In the genomic region with DNA sequence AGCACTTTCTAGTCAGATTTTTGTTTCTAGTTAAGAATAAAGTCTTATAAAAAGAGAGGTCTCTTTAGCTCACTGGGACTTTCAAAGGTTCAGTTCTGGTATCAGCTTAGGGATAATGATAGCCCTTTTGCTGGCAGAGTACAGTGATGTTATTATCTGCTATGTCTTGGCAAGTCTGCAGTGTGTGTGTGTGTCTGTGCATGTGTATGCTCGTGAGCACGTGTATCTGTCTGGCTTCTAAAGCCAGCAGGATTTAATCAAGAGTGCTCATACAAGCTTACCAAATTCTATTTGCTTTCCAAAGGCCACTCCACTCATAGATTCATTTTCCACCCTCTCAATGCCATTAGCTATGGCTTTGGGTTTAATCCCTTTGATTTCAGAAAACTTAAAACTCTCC, we compare ENCODE assay signal across 20 mouse cellular contexts.
DNase-seq lines count a peak whose midpoint lies in the region; ATAC-seq and TF ChIP-seq lines count a peak whose summit lies in the region.
"Had no signal": no experiment of that assay in that cellular context is flagged by ENCODE, and none has a peak within 500 bp of the region (broad histone marks: within the 10 kb centered on the region; RNA-seq: fewer than 3 reads in every experiment).

No protein-coding gene starts in this region.

- H3K36me3 ChIP-seq in embryonic facial prominence, embryonic 14.5 days (ENCODE audit: control insufficient read depth, insufficient read depth, low read length) = no peaks in the 10 kb centered on the region
- no peaks in the 10 kb centered on the region for H3K36me3 ChIP-seq in embryonic facial prominence, embryonic 10.5 days (replicated peaks)
- no peaks in the 10 kb centered on the region for H3K36me3 ChIP-seq in midbrain, embryonic 15.5 days (replicated peaks)
- no peaks in the 10 kb centered on the region for H3K36me3 ChIP-seq in midbrain, embryonic 10.5 days
- H3K36me3 ChIP-seq in midbrain, postnatal 0 days (ENCODE audit: insufficient read depth, low read length) = no peaks in the 10 kb centered on the region
- no peaks in the 10 kb centered on the region for H3K36me3 ChIP-seq in midbrain, embryonic 11.5 days (ENCODE audit: control insufficient read depth, insufficient read depth, low read length)
- H3K36me3 ChIP-seq: embryonic facial prominence, embryonic 12.5 days; embryonic facial prominence, embryonic 15.5 days; forebrain, embryonic 10.5 days; forebrain, embryonic 12.5 days had no signal

- H3K9ac ChIP-seq in embryonic facial prominence, embryonic 14.5 days (ENCODE audit: low read depth, low read length) = no peak overlapping the region
- no peak overlapping the region for H3K9ac ChIP-seq in midbrain, embryonic 15.5 days
- H3K9ac ChIP-seq in midbrain, postnatal 0 days (replicated peaks; ENCODE audit: low read length, poor library complexity, severe bottlenecking) = no peak overlapping the region
- no peak overlapping the region for H3K9ac ChIP-seq in midbrain, embryonic 11.5 days (ENCODE audit: low read length)
- H3K9ac ChIP-seq: embryonic facial prominence, embryonic 12.5 days; embryonic facial prominence, embryonic 15.5 days; forebrain, embryonic 12.5 days had no signal

- no peaks in the 10 kb centered on the region for H3K27me3 ChIP-seq in embryonic facial prominence, embryonic 14.5 days (replicated peaks; ENCODE audit: control insufficient read depth, insufficient read depth, low read length)
- H3K27me3 ChIP-seq in embryonic facial prominence, embryonic 10.5 days (replicated peaks; ENCODE audit: low read depth, poor library complexity, severe bottlenecking) = no peaks in the 10 kb centered on the region
- no peaks in the 10 kb centered on the region for H3K27me3 ChIP-seq in midbrain, embryonic 15.5 days (replicated peaks)
- H3K27me3 ChIP-seq in midbrain, embryonic 10.5 days (ENCODE audit: low read depth, poor library complexity, severe bottlenecking) = no peaks in the 10 kb centered on the region
- H3K27me3 ChIP-seq in midbrain, postnatal 0 days (ENCODE audit: insufficient read depth, low read length) = no peaks in the 10 kb centered on the region
- H3K27me3 ChIP-seq in midbrain, embryonic 11.5 days (ENCODE audit: control insufficient read depth, insufficient read depth, low read length) = no peaks in the 10 kb centered on the region
- H3K27me3 ChIP-seq: embryonic facial prominence, embryonic 12.5 days; embryonic facial prominence, embryonic 15.5 days; forebrain, embryonic 12.5 days had no signal

- TF ChIP-seq CTCF in midbrain, postnatal 0 days (IDR thresholded peaks at IDR 0.05) = no peak

- 49% methylated on average over 2 of the region's 2 CpGs for WGBS in embryonic facial prominence, embryonic 14.5 days
- 70% methylated on average over 2 of the region's 2 CpGs for WGBS in embryonic facial prominence, embryonic 10.5 days
- WGBS in midbrain, embryonic 15.5 days = 40% methylated on average over 2 of the region's 2 CpGs
- WGBS in midbrain, embryonic 10.5 days = 74% methylated on average over 2 of the region's 2 CpGs
- 46% methylated on average over 2 of the region's 2 CpGs for WGBS in midbrain, postnatal 0 days
- WGBS in midbrain, embryonic 11.5 days = 82% methylated on average over 2 of the region's 2 CpGs

- H3K4me1 ChIP-seq in embryonic facial prominence, embryonic 14.5 days (ENCODE audit: control insufficient read depth, insufficient read depth, low read length) = peaks cover 4% of the 10 kb centered on the region; the same call in 1 of the 2 replicates
- H3K4me1 ChIP-seq in embryonic facial prominence, embryonic 10.5 days = no peaks in the 10 kb centered on the region
- H3K4me1 ChIP-seq in midbrain, embryonic 15.5 days = no peaks in the 10 kb centered on the region
- H3K4me1 ChIP-seq in midbrain, embryonic 10.5 days = no peaks in the 10 kb centered on the region
- no peaks in the 10 kb centered on the region for H3K4me1 ChIP-seq in midbrain, postnatal 0 days (ENCODE audit: insufficient read depth, low read length)
- H3K4me1 ChIP-seq in midbrain, embryonic 11.5 days (ENCODE audit: control insufficient read depth, insufficient read depth, low read length) = no peaks in the 10 kb centered on the region
- H3K4me1 ChIP-seq: embryonic facial prominence, embryonic 12.5 days; embryonic facial prominence, embryonic 15.5 days; forebrain, embryonic 10.5 days; forebrain, embryonic 12.5 days had no signal

- no peaks in the 10 kb centered on the region for H3K9me3 ChIP-seq in embryonic facial prominence, embryonic 14.5 days (ENCODE audit: control insufficient read depth, low read length)
- no peaks in the 10 kb centered on the region for H3K9me3 ChIP-seq in embryonic facial prominence, embryonic 10.5 days
- H3K9me3 ChIP-seq in midbrain, embryonic 15.5 days = no peaks in the 10 kb centered on the region
- no peaks in the 10 kb centered on the region for H3K9me3 ChIP-seq in midbrain, embryonic 10.5 days (replicated peaks)
- H3K9me3 ChIP-seq in midbrain, postnatal 0 days (ENCODE audit: low read length) = no peaks in the 10 kb centered on the region
- H3K9me3 ChIP-seq in midbrain, embryonic 11.5 days (ENCODE audit: control insufficient read depth, low read length) = no peaks in the 10 kb centered on the region
- H3K9me3 ChIP-seq: embryonic facial prominence, embryonic 12.5 days; embryonic facial prominence, embryonic 15.5 days; forebrain, embryonic 10.5 days; forebrain, embryonic 12.5 days had no signal

- H3K27ac ChIP-seq in embryonic facial prominence, embryonic 14.5 days (replicated peaks; ENCODE audit: low read depth, low read length) = no peak overlapping the region
- H3K27ac ChIP-seq in embryonic facial prominence, embryonic 10.5 days (replicated peaks) = no peak overlapping the region
- no peak overlapping the region for H3K27ac ChIP-seq in midbrain, embryonic 15.5 days
- H3K27ac ChIP-seq in midbrain, embryonic 10.5 days (replicated peaks) = no peak overlapping the region
- H3K27ac ChIP-seq in midbrain, postnatal 0 days (ENCODE audit: low read depth, low read length) = no peak overlapping the region
- no peak overlapping the region for H3K27ac ChIP-seq in midbrain, embryonic 11.5 days (ENCODE audit: low read depth, low read length)
- H3K27ac ChIP-seq: embryonic facial prominence, embryonic 12.5 days; embryonic facial prominence, embryonic 15.5 days; forebrain, embryonic 10.5 days; forebrain, embryonic 12.5 days had no signal

- H3K4me2 ChIP-seq in embryonic facial prominence, embryonic 14.5 days (ENCODE audit: low read depth, low read length) = no peak overlapping the region
- no peak overlapping the region for H3K4me2 ChIP-seq in midbrain, embryonic 15.5 days
- H3K4me2 ChIP-seq in midbrain, postnatal 0 days (ENCODE audit: low read depth, low read length, poor library complexity, severe bottlenecking) = no peak overlapping the region
- no peak overlapping the region for H3K4me2 ChIP-seq in midbrain, embryonic 11.5 days
- H3K4me2 ChIP-seq: embryonic facial prominence, embryonic 12.5 days; embryonic facial prominence, embryonic 15.5 days; forebrain, embryonic 12.5 days had no signal

- H3K4me3 ChIP-seq in embryonic facial prominence, embryonic 14.5 days (ENCODE audit: low read depth, low read length) = no peak overlapping the region
- no peak overlapping the region for H3K4me3 ChIP-seq in embryonic facial prominence, embryonic 10.5 days
- no peak overlapping the region for H3K4me3 ChIP-seq in midbrain, embryonic 15.5 days
- H3K4me3 ChIP-seq in midbrain, embryonic 10.5 days = no peak overlapping the region
- no peak overlapping the region for H3K4me3 ChIP-seq in midbrain, postnatal 0 days (ENCODE audit: low read depth, low read length)
- no peak overlapping the region for H3K4me3 ChIP-seq in midbrain, embryonic 11.5 days (ENCODE audit: low read depth, low read length)
- H3K4me3 ChIP-seq: embryonic facial prominence, embryonic 12.5 days; embryonic facial prominence, embryonic 15.5 days; erythroblast, embryonic 14.5 days; forebrain, embryonic 10.5 days; forebrain, embryonic 12.5 days had no signal

- DNase-seq in embryonic facial prominence, embryonic 14.5 days (ENCODE audit: low spot score) = peak; percentile 57
- DNase-seq in embryonic facial prominence, embryonic 10.5 days (ENCODE audit: low spot score) = no peak
- DNase-seq in midbrain, embryonic 10.5 days (ENCODE audit: low spot score) = no peak
- DNase-seq in midbrain, postnatal 0 days (ENCODE audit: low spot score) = peak; percentile 13
- DNase-seq in midbrain, embryonic 11.5 days (ENCODE audit: low spot score, missing footprints) = no peak
- DNase-seq: adrenal gland, adult 2 months; adrenal gland, postnatal 10 days; adrenal gland, postnatal 25 days; cerebellum, adult 11 months; cerebellum, adult 9-10 months; cerebellum, postnatal 36 days; embryo, embryonic 11 days had no signal

- ATAC-seq in embryonic facial prominence, embryonic 14.5 days (ENCODE audit: low read depth) = no peak
- peak; percentile 69 for ATAC-seq in midbrain, embryonic 15.5 days (replicated peaks)
- ATAC-seq in midbrain, postnatal 0 days (ENCODE audit: low FRiP score) = no peak
- no peak for ATAC-seq in midbrain, embryonic 11.5 days (ENCODE audit: low FRiP score)
- ATAC-seq: forebrain, embryonic 14.5 days; forebrain, embryonic 16.5 days had no signal

Comparison
In these comparisons a context has a peak if more than half of its experiments do, and no peak if none do; other contexts are left out.
1. DNase-seq: peak in embryonic facial prominence, embryonic 14.5 days (single experiment) and midbrain, postnatal 0 days (single experiment); none in embryonic facial prominence, embryonic 10.5 days (single experiment), midbrain, embryonic 10.5 days (single experiment) and midbrain, embryonic 11.5 days (single experiment).